Mouse (Mus musculus): ENCODE results near the gene Hephl1.

GRCm38 (mm10) chr9:15044391-15045083 is 67.4 kb downstream of the Hephl1 start:
- TF ChIP-seq GABPA (IDR thresholded peaks at IDR 0.05; ENCODE audit: low read depth, low read length): no peak
- no peak for TF ChIP-seq BHLHE40 (IDR thresholded peaks at IDR 0.05; ENCODE audit: borderline replicate concordance, low read depth, low read length)
- no peak for TF ChIP-seq GATA1 (IDR thresholded peaks at IDR 0.05; ENCODE audit: low read depth, low read length)
- TF ChIP-seq CTCF (IDR thresholded peaks at IDR 0.05 in 2 of 3, conservative IDR thresholded peaks at IDR 0.05 in 1 of 3; ENCODE audit: control insufficient read depth in 1 of 3, insufficient read depth in 1 of 3, low read depth in 2 of 3, low read length in 3 of 3, poor library complexity in 1 of 3, severe bottlenecking in 1 of 3): no peak
- TF ChIP-seq EP300 (IDR thresholded peaks at IDR 0.05; ENCODE audit: low read depth in 1 of 2, low read length in 2 of 2): no peak
- no peak for TF ChIP-seq MAFK (IDR thresholded peaks at IDR 0.05; ENCODE audit: borderline replicate concordance, low read depth, low read length)
- no peak for TF ChIP-seq RCOR1 (IDR thresholded peaks at IDR 0.05; ENCODE audit: low read depth, low read length)
- no peak for TF ChIP-seq POLR2A (IDR thresholded peaks at IDR 0.05; ENCODE audit: control insufficient read depth in 1 of 2, insufficient read depth in 1 of 2, low read depth in 1 of 2, low read length in 2 of 2, poor library complexity in 1 of 2)
- TF ChIP-seq NELFE (IDR thresholded peaks at IDR 0.05; ENCODE audit: low read depth, low read length): no peak

Measured in MEL (cell line).